Mouse (Mus musculus) cerebellum, adult 9-10 months (tissue): ENCODE data around the gene Rnf181.

Experiments used
- DNase-seq: peaks from one replicate; pipeline ENCODE4 v3.0.0; 2022

The Rnf181 gene

GRCm38 (mm10) chr6:72366844-72367443, at the start of gene Rnf181:
Gene Rnf181 (minus strand): TSS chr6:72366956.
- DNase-seq, result no peak

GRCm38 (mm10) chr6:72415964-72416772, 49.4 kb upstream of the Rnf181 start:
- no peak for DNase-seq

GRCm38 (mm10) chr6:72415181-72415580, 48.4 kb upstream of the Rnf181 start:
- no peak for DNase-seq

- peak; percentile 94 for DNase-seq
Observed at GRCm38 (mm10) chr6:72414076-72414756, 47.5 kb upstream of the Rnf181 start, which contains the start of gene Ggcx. Gene Ggcx (plus strand): TSS chr6:72414308.

- DNase-seq, result no peak
Observed at GRCm38 (mm10) chr6:72410518-72410917, 43.8 kb upstream of the Rnf181 start.

- no peak for DNase-seq
Observed at GRCm38 (mm10) chr6:72410003-72410402, 43.2 kb upstream of the Rnf181 start.

- peak; percentile 77 for DNase-seq
Observed at GRCm38 (mm10) chr6:72409567-72409966, 42.8 kb upstream of the Rnf181 start.

GRCm38 (mm10) chr6:72407119-72407518, 40.4 kb upstream of the Rnf181 start:
- DNase-seq, result peak; percentile 85

- DNase-seq, result no peak
Observed at GRCm38 (mm10) chr6:72405356-72405755, 38.6 kb upstream of the Rnf181 start.

GRCm38 (mm10) chr6:72401875-72402274, 35.1 kb upstream of the Rnf181 start:
- peak; percentile 80 for DNase-seq

GRCm38 (mm10) chr6:72399967-72400366, 33.2 kb upstream of the Rnf181 start:
- DNase-seq, result no peak

GRCm38 (mm10) chr6:72396837-72397251, 30.1 kb upstream of the Rnf181 start:
- no peak for DNase-seq

GRCm38 (mm10) chr6:72392341-72392740, 25.6 kb upstream of the Rnf181 start:
- DNase-seq, result no peak

GRCm38 (mm10) chr6:72390795-72391521, 24.2 kb upstream of the Rnf181 start:
- DNase-seq, result no peak

- peak; percentile 60 for DNase-seq
Observed at GRCm38 (mm10) chr6:72389941-72390771, 23.4 kb upstream of the Rnf181 start, which contains the start of gene Vamp8. Gene Vamp8 (minus strand): TSS chr6:72390703.

GRCm38 (mm10) chr6:72389471-72389940, 22.8 kb upstream of the Rnf181 start:
- DNase-seq, result no peak

GRCm38 (mm10) chr6:72388791-72389329, 22.1 kb upstream of the Rnf181 start:
- DNase-seq, result no peak

- DNase-seq, result no peak
Observed at GRCm38 (mm10) chr6:72388266-72388665, 21.5 kb upstream of the Rnf181 start.

GRCm38 (mm10) chr6:72387816-72388215, 21.1 kb upstream of the Rnf181 start:
- DNase-seq, result no peak

GRCm38 (mm10) chr6:72386561-72386960, 19.8 kb upstream of the Rnf181 start:
- DNase-seq, result no peak

- no peak for DNase-seq
Observed at GRCm38 (mm10) chr6:72385258-72385657, 18.5 kb upstream of the Rnf181 start.

GRCm38 (mm10) chr6:72383952-72384351, 17.2 kb upstream of the Rnf181 start:
- DNase-seq, result no peak
